Mouse (Mus musculus): ENCODE data around the gene Tada3. TPM values are rescaled to one million over a fixed set of nuclear protein-coding genes. Genes with fewer than 3 reads are reported as not detected.

Gene Tada3
- polyA plus RNA-seq, 1 experiment from 2014 or later, result 44.0 TPM

- Histone ChIP-seq H3K4me3 (replicated peaks) (no peak overlapping the region), H3K9ac (0 out of 2 replicates have a peak overlapping the region, but pooled peaks have one; percentile 6), H3K27ac (0 out of 2 replicates have a peak overlapping the region, but pooled peaks have one; percentile 34), H3K27me3 (replicated peaks) (no peaks in the 10 kb centered on the region), H3K4me2 (replicated peaks) (no peak overlapping the region), H3K4me1 (replicated peaks) (peaks cover 7% of the 10 kb centered on the region; the same call in 1 of the 2 replicates), H3K36me3 (peaks cover 3% of the 10 kb centered on the region; the same call in 1 of the 2 replicates), H3K9me3 (no peaks in the 10 kb centered on the region)
- peak; percentile 82 for ATAC-seq
- 60% methylated on average over 12 of the region's 12 CpGs for WGBS
These were observed 27.2 kb upstream of the Tada3 start for GRCm38 (mm10) chr6:113404649-113405448.

DNA sequence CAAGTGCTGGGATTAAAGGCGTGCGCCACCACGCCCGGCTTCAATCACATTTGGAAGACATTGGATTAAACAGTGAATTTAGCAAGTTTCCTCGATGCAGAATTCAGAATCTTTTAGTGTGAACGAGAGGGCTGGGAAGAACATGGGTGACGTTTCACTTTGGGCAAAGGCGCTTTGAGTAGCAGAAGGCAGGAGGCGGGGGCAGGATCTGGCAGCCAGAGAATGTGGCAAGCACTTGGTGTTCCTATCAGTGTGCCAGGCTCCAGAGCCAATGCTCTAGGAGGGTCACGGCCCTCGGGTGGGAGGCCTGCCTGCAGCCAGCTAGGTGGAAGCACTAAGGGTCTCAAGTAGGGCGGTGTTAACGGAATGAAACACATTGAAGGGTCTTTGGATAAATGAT lies 24.4 kb upstream of the Tada3 start:
- Histone ChIP-seq H3K27ac (no peak overlapping the region), H3K9ac (no peak overlapping the region), H3K4me1 (replicated peaks) (peaks cover 7% of the 10 kb centered on the region; the same call in 1 of the 2 replicates), H3K9me3 (no peaks in the 10 kb centered on the region), H3K4me3 (replicated peaks) (no peak overlapping the region), H3K27me3 (replicated peaks) (no peaks in the 10 kb centered on the region), H3K36me3 (0 out of 2 replicates have a peak, but pooled peaks cover 2% of the 10 kb centered on the region), H3K4me2 (replicated peaks) (no peak overlapping the region)
- 90% methylated on average over 13 of the region's 13 CpGs for WGBS
- no peak for ATAC-seq

DNA sequence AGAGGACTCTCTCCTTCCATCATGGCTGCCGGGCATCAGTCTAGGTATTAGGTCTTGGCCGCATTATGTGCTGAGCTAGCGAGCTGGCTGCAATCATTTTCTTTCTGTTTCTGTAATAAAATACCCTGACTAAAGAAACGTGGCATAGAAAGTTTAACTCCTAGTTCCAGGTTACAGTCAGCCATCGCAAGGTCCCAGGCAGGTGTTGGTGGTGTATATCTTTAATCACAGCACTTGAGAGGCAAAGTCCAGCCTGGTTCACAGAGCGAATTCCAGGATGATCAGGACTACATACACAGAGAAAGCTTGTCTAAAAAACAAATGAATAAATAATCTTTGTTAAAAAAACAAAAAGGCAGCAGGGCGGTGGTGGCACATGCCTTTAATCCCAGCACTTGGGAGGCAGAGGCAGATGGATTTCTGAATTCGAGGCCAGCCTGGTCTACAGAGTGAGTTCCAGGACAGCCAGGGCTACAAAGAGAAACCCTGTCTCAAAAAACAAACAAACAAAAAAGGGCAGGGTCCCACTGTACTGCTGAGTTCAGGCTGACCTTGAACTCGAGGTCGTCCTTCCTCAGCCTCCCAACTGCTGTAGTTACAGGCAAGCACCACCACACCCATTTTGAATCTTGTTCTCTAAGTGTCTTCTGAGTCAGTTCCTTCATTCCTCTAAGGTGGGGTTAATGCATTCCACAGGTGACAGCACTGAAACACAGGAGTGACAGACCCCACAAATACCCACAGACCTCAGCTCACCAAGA lies 18.8 kb upstream of the Tada3 start:
- Histone ChIP-seq H3K9me3 (no peaks in the 10 kb centered on the region), H3K36me3 (0 out of 2 replicates have a peak, but pooled peaks cover 2% of the 10 kb centered on the region), H3K4me2 (replicated peaks) (no peak overlapping the region), H3K4me1 (replicated peaks) (peaks cover 11% of the 10 kb centered on the region), H3K4me3 (replicated peaks) (no peak overlapping the region), H3K27me3 (replicated peaks) (no peaks in the 10 kb centered on the region), H3K27ac (no peak overlapping the region), H3K9ac (no peak overlapping the region)
- ATAC-seq, result no peak
- 78% methylated on average over 10 of the region's 10 CpGs for WGBS

DNA sequence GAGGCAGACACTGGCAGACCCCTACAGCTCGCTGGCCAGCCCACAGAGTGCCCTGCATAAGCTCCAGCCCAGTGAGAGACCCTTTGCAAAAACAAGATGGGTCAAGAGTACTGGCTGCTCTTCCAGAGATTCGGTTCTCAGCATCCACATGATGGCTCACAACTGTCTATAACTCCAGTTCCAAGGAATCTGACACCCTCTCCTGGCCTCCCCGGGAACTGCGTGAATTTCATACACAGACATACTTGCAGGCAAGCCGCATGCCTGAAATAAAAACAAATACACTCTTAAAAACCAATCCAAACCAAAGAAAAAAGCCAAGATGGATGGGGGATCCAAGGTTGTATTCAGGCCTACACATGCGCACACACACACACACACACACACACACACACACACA lies 17.8 kb upstream of the Tada3 start:
- 92% methylated on average over 6 of the region's 6 CpGs for WGBS
- Histone ChIP-seq H3K4me2 (replicated peaks) (no peak overlapping the region), H3K9me3 (no peaks in the 10 kb centered on the region), H3K36me3 (0 out of 2 replicates have a peak, but pooled peaks cover 2% of the 10 kb centered on the region), H3K27me3 (replicated peaks) (no peaks in the 10 kb centered on the region), H3K4me3 (replicated peaks) (no peak overlapping the region), H3K9ac (no peak overlapping the region), H3K27ac (no peak overlapping the region), H3K4me1 (replicated peaks) (peaks cover 11% of the 10 kb centered on the region)
- no peak for ATAC-seq

GRCm38 (mm10) chr6:113394811-113395210 lies 17.1 kb upstream of the Tada3 start:
- Histone ChIP-seq H3K27me3 (replicated peaks) (no peaks in the 10 kb centered on the region), H3K4me1 (replicated peaks) (peaks cover 11% of the 10 kb centered on the region), H3K9me3 (no peaks in the 10 kb centered on the region), H3K27ac (no peak overlapping the region), H3K9ac (no peak overlapping the region), H3K4me3 (replicated peaks) (no peak overlapping the region), H3K4me2 (replicated peaks) (no peak overlapping the region), H3K36me3 (peaks cover 6% of the 10 kb centered on the region)
- no peak for ATAC-seq
- 91% methylated on average over 11 of the region's 11 CpGs for WGBS

GRCm38 (mm10) chr6:113393951-113394350 lies 16.3 kb upstream of the Tada3 start:
- 85% methylated on average over 6 of the region's 6 CpGs for WGBS
- H3K27ac ChIP-seq, result no peak overlapping the region
- H3K27me3 ChIP-seq (replicated peaks), result no peaks in the 10 kb centered on the region
- no peak overlapping the region for H3K9ac ChIP-seq
- peaks cover 11% of the 10 kb centered on the region for H3K4me1 ChIP-seq (replicated peaks)
- H3K4me3 ChIP-seq (replicated peaks), result no peak overlapping the region
- H3K9me3 ChIP-seq, result no peaks in the 10 kb centered on the region
- no peak overlapping the region for H3K4me2 ChIP-seq (replicated peaks)
- H3K36me3 ChIP-seq, result peaks cover 15% of the 10 kb centered on the region
- no peak for ATAC-seq

DNA sequence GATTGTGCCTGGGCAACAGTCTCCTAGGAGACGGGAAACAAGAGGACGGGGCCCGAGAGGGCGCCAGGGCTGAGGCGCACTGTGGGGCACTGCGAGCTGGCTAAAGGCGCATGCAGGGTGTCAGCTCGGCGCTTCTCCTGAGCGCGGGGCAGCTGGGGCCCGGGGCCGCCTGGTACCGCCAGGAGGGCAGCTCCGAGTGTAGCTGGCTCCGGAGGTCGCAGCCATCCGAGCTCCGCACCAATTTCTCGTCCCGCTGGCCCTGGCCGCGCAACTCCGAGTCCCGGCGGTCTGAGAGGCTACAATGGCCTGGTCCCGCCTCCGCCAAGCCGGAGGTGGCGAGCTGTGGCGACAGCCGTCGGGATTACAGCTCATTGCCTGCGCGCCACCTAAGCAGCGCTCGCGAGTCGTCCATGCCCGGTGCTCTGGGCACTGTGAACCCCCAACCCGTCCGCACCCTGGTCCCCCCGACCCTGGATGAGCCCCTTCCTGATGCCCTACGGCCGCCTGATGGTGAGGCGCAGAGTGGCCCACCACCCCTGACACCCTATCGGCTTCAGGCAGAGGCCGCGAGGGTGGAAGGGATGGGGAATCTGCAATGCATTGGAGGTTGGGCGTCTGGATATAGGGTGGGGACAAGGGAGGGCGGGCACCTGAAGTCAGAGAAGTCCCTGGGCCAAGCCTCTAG lies 14.8 kb upstream of the Tada3 start:
- Histone ChIP-seq H3K9me3 (no peaks in the 10 kb centered on the region), H3K36me3 (peaks cover 25% of the 10 kb centered on the region), H3K4me3 (replicated peaks) (peak overlapping the region; percentile 45), H3K27ac (0 out of 2 replicates have a peak overlapping the region, but pooled peaks have one; percentile 22), H3K27me3 (replicated peaks) (no peaks in the 10 kb centered on the region), H3K4me2 (replicated peaks) (peak overlapping the region; percentile 96), H3K4me1 (replicated peaks) (peaks cover 11% of the 10 kb centered on the region), H3K9ac (peak overlapping the region; percentile 57)
- ATAC-seq, result peak; percentile 84
- WGBS, result 2% methylated on average over 51 of the region's 51 CpGs

DNA sequence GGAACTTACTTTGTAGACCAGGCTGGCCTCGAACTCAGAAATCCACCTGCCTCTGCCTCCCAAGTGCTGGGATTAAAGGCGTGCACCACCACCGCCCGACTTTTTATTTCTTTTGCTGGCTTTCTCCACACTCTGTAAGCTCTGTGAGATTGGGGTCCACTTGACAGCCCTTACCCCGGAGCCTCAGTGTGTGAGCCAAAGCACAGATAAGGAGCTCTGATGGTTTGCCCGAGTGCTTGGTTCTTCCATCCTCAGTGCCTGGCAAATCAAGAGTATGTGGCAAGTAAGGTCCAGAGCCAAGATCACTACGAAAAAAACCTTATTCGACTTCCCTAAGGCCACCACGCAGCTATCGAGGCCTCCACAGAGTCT lies 14.3 kb upstream of the Tada3 start:
- Histone ChIP-seq H3K27ac (no peak overlapping the region), H3K9me3 (no peaks in the 10 kb centered on the region), H3K4me2 (replicated peaks) (peak overlapping the region; percentile 96), H3K4me3 (replicated peaks) (peak overlapping the region; percentile 45), H3K27me3 (replicated peaks) (no peaks in the 10 kb centered on the region), H3K9ac (peak overlapping the region; percentile 57; the same call in 1 of the 2 replicates), H3K4me1 (replicated peaks) (peaks cover 11% of the 10 kb centered on the region), H3K36me3 (peaks cover 27% of the 10 kb centered on the region)
- WGBS, result 31% methylated on average over 10 of the region's 10 CpGs
- peak; percentile 13; the same call in 1 of the 2 replicates for ATAC-seq

- Histone ChIP-seq H3K4me2 (replicated peaks) (no peak overlapping the region), H3K36me3 (peaks cover 33% of the 10 kb centered on the region), H3K4me1 (replicated peaks) (peaks cover 11% of the 10 kb centered on the region), H3K27me3 (replicated peaks) (no peaks in the 10 kb centered on the region), H3K27ac (no peak overlapping the region), H3K9ac (no peak overlapping the region), H3K9me3 (no peaks in the 10 kb centered on the region), H3K4me3 (replicated peaks) (no peak overlapping the region)
- 84% methylated on average over 3 of the region's 3 CpGs for WGBS
- no peak for ATAC-seq
These were observed 13.0 kb upstream of the Tada3 start for GRCm38 (mm10) chr6:113390715-113391114.

- H3K27ac ChIP-seq, result no peak within 1 kb of the TSS
- no peak within 1 kb of the TSS for H3K4me2 ChIP-seq (replicated peaks)
- H3K4me3 ChIP-seq (replicated peaks), result no peak within 1 kb of the TSS
- no peak for ATAC-seq
- H3K36me3 ChIP-seq, result peaks cover 47% of the 10 kb centered on the region
- H3K9me3 ChIP-seq, result no peaks in the 10 kb centered on the region
- peaks cover 15% of the 10 kb centered on the region for H3K4me1 ChIP-seq (replicated peaks)
- 57% methylated on average over 8 of the region's 8 CpGs for WGBS
- H3K27me3 ChIP-seq (replicated peaks), result no peaks in the 10 kb centered on the region
- H3K9ac ChIP-seq, result no peak within 1 kb of the TSS
These were observed 11.3 kb upstream of the Tada3 start, which contains the start of gene Ttll3 for GRCm38 (mm10) chr6:113388960-113389359. TSS of gene Ttll3 (plus strand) at chr6:113389260.

DNA sequence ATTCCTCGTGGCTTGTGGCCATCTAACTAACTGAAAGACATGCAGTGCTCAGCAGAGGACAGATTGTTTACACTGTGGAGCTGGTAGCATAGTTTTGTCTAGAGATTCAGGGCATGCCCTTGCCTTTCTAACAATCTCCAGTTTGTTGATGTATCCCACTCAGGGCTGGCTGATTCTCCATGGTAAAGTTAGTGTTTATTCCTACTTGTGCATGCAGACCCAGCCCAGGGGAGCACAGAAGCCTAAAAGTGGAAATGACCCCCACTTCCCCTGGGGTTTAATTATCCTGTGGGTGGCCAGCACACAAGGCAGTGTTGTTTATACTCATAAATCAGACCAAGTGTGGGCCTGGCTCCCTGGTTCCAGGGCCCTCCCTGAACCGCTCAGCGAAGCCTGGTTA lies 8.3 kb upstream of the Tada3 start:
- Histone ChIP-seq H3K36me3 (peaks cover 63% of the 10 kb centered on the region), H3K27me3 (replicated peaks) (no peaks in the 10 kb centered on the region), H3K4me3 (replicated peaks) (no peak overlapping the region), H3K4me2 (replicated peaks) (no peak overlapping the region), H3K4me1 (replicated peaks) (0 out of 2 replicates have a peak, but pooled peaks cover 4% of the 10 kb centered on the region), H3K9me3 (no peaks in the 10 kb centered on the region), H3K9ac (no peak overlapping the region), H3K27ac (no peak overlapping the region)
- WGBS, result 40% methylated on average over 3 of the region's 3 CpGs
- 0 out of 2 replicates have a peak, but pooled peaks have one; percentile 34 for ATAC-seq
